Mouse (Mus musculus) liver, embryonic 14.5 days (tissue): Measurements from ENCODE around the gene Zfp954. TPM values are rescaled to one million over a fixed set of nuclear protein-coding genes. Genes with fewer than 3 reads are reported as not detected.
A peak's percentile ranks its signal among the peaks of the same experiment; 100 is the strongest.
"Not testable (repeated sequence)": the region's sequence is repeated elsewhere in the genome, so short reads cannot be mapped to it uniquely, and the experiment has no call there.

Experiments
- ATAC-seq: fragments of 200-750 bp; cut with Nextera tagmentation; 2 replicates; pipeline ENCODE4 v1.8.0; 2017; ENCODE audit warnings: moderate number of reproducible peaks, mild to moderate bottlenecking, moderate library complexity; ENCODE audit not compliant: insufficient read depth
- DNase-seq, 3 experiments: peaks; one replicate each; pipeline ENCODE4 v3.0.0-alpha.2; 2012 to 2013; ENCODE audit warnings: low read depth in 3 of 3, low spot score in 3 of 3
- H3K27ac ChIP-seq: fragments of 300-500 bp; sonication (generic); 2 replicates; pipeline ENCODE4 v1.5.1; 2014; ENCODE audit warnings: moderate library complexity, mild to moderate bottlenecking, control low read depth, inconsistent platforms
- H3K27me3 ChIP-seq: fragments of 300-500 bp; sonication (generic); 2 replicates; pipeline ENCODE4 v1.6.1; 2014; ENCODE audit warnings: mild to moderate bottlenecking, low read length, moderate library complexity; ENCODE audit not compliant: control insufficient read depth, insufficient read depth
- H3K36me3 ChIP-seq: fragments of 300-500 bp; sonication (generic); replicated peaks from 2 replicates; pipeline ENCODE4 v1.6.1; 2014; ENCODE audit warnings: low read depth; ENCODE audit not compliant: control insufficient read depth, insufficient read depth
- H3K4me1 ChIP-seq, 2 experiments: fragments of 200-500 bp in 1 of 2; fragments of 300-500 bp in 1 of 2; sonication (generic) in 1 of 2; replicated peaks; 2 replicates each; pipeline ENCODE4 v1.6.1; 2012 to 2014; ENCODE audit warnings: antibody characterized with exemption in 1 of 2, inconsistent platforms in 1 of 2, low read length in 1 of 2; ENCODE audit not compliant: control insufficient read depth in 2 of 2, insufficient read depth in 2 of 2
- H3K4me2 ChIP-seq: fragments of 300-500 bp; sonication (generic); 2 replicates; pipeline ENCODE4 v1.6.1; 2014; ENCODE audit warnings: low read depth, mild to moderate bottlenecking, control low read depth, moderate library complexity
- H3K4me3 ChIP-seq, 2 experiments: fragments of 200-500 bp in 1 of 2; fragments of 300-500 bp in 1 of 2; sonication (generic) in 1 of 2; 2 replicates each; pipeline ENCODE4 v1.5.1; 2012 to 2014; ENCODE audit warnings: low read depth in 2 of 2, low read length in 2 of 2, mild to moderate bottlenecking in 2 of 2, control low read depth in 1 of 2, inconsistent platforms in 1 of 2, moderate library complexity in 1 of 2; ENCODE audit not compliant: insufficient read depth in 1 of 2
- H3K9ac ChIP-seq: fragments of 300-500 bp; sonication (generic); replicated peaks from 2 replicates; pipeline ENCODE4 v1.6.1; 2014; ENCODE audit warnings: mild to moderate bottlenecking, control low read depth, moderate library complexity
- H3K9me3 ChIP-seq: fragments of 300-500 bp; sonication (generic); 2 replicates; pipeline ENCODE4 v1.6.1; 2016; ENCODE audit warnings: low read length, mixed read lengths; ENCODE audit not compliant: control insufficient read depth
- CTCF ChIP-seq: IDR thresholded peaks from 2 replicates; pipeline ENCODE4 v1.5.1; 2016; ENCODE audit warnings: antibody characterized with exemption, low read depth, control low read depth
- EP300 ChIP-seq: IDR thresholded peaks from 2 replicates; pipeline ENCODE4 v1.6.1; 2016; ENCODE audit warnings: antibody characterized with exemption, low read depth
- whole genome bisulfite sequencing: fragments of 180-500 bp; shearing (Covaris S2); extraction: QIAGEN DNeasy Blood & Tissue Kit; methylation state at CpG from one replicate; pipeline ENCODE4 v1.1.7; 2014; ENCODE audit not compliant: insufficient replicate concordance; 5-methylcytosine and 5-hydroxymethylcytosine counted together
- polyA plus RNA-seq, 2 experiments: library from polyadenylated mRNA; depleted of rRNA in 1 of 2; stranded (reverse) in 1 of 2; unstranded in 1 of 2; fragments of >200 nt; fragmentation: Nextera tagmentation in 1 of 2; extraction: Ambion mirVana in 1 of 2; gene quantifications; 2 replicates each; pipeline versions ENCODE4 v1.2.1 to v1.2.3; 2012 to 2014

The Zfp954 gene
- polyA plus RNA-seq (2012; rRNA removed) (2.6 and 3.0 TPM in 2 replicates), polyA plus RNA-seq (2014; fragmentation: Nextera tagmentation; extraction: Ambion mirVana) (5.0 and 5.6 TPM in 2 replicates)

GRCm38 (mm10) chr7:7120921-7121601, at the start of gene Zfp954:
Gene Zfp954, minus strand, starts transcription at chr7:7121488.
- no peaks in the 10 kb centered on the region for H3K9me3 ChIP-seq
- H3K4me1 ChIP-seq = peaks cover 0 to 5% of the 10 kb centered on the region in 2 experiments; a peak in 3 of 4 replicates
- no peaks in the 10 kb centered on the region for H3K27me3 ChIP-seq
- H3K9ac ChIP-seq = peak within 1 kb of the TSS; percentile 15
- H3K27ac ChIP-seq = no peak within 1 kb of the TSS
- no peaks in the 10 kb centered on the region for H3K36me3 ChIP-seq
- ATAC-seq (peak; percentile 92), DNase-seq (peak; percentile 67 to 72 (median 68))
- peak within 1 kb of the TSS; percentile 68 to 89 for H3K4me3 ChIP-seq
- peak within 1 kb of the TSS; percentile 65 for H3K4me2 ChIP-seq
- under 1% methylated on average over 30 of the region's 30 CpGs for WGBS
- TF ChIP-seq CTCF (peak; percentile 66), EP300 (no peak)

GRCm38 (mm10) chr7:7145991-7146608, 24.8 kb upstream of the Zfp954 start:
- Histone ChIP-seq H3K4me2 (no peak overlapping the region), H3K9me3 (no peaks in the 10 kb centered on the region), H3K4me1 (no peaks in the 10 kb centered on the region), H3K27me3 (no peaks in the 10 kb centered on the region), H3K27ac (no peak overlapping the region), H3K9ac (no peak overlapping the region), H3K36me3 (no peaks in the 10 kb centered on the region), H3K4me3 (no peak overlapping the region)
- ATAC-seq (no peak), DNase-seq (no peak)
- no peak for TF ChIP-seq CTCF
- 68% methylated on average over 15 of the region's 15 CpGs for WGBS

- Histone ChIP-seq H3K4me1 (no peaks in the 10 kb centered on the region), H3K4me3 (no peak overlapping the region), H3K9ac (no peak overlapping the region), H3K27ac (no peak overlapping the region), H3K36me3 (no peaks in the 10 kb centered on the region), H3K4me2 (no peak overlapping the region), H3K9me3 (no peaks in the 10 kb centered on the region), H3K27me3 (no peaks in the 10 kb centered on the region)
- TF ChIP-seq CTCF (no peak), EP300 (no peak)
- 64% methylated on average over 1 of the region's 1 CpGs for WGBS
- no peak for ATAC-seq
- DNase-seq = no peak
Observed at GRCm38 (mm10) chr7:7144215-7144614, 22.9 kb upstream of the Zfp954 start.

- peak; percentile 82 for ATAC-seq
- Histone ChIP-seq H3K36me3 (no peaks in the 10 kb centered on the region), H3K27ac (no peak within 1 kb of the TSS), H3K9me3 (no peaks in the 10 kb centered on the region), H3K4me1 (no peaks in the 10 kb centered on the region), H3K27me3 (no peaks in the 10 kb centered on the region), H3K4me2 (peak within 1 kb of the TSS; percentile 55), H3K4me3 (peak within 1 kb of the TSS; percentile 50 to 62), H3K9ac (peak within 1 kb of the TSS; percentile 23)
- 6% methylated on average over 16 of the region's 16 CpGs for WGBS
- peak in 1 of 3 experiments; percentile 9 for DNase-seq
- TF ChIP-seq CTCF = peak; percentile 44
- no peak for TF ChIP-seq EP300
Observed at GRCm38 (mm10) chr7:7136379-7136866, 15.1 kb upstream of the Zfp954 start, which contains the start of gene Zfp773. Gene Zfp773, minus strand, starts transcription at chr7:7136755.

GRCm38 (mm10) chr7:7132751-7133150, 11.5 kb upstream of the Zfp954 start:
- Histone ChIP-seq H3K4me1 (no peaks in the 10 kb centered on the region), H3K27ac (no peak overlapping the region), H3K9me3 (no peaks in the 10 kb centered on the region), H3K36me3 (no peaks in the 10 kb centered on the region), H3K27me3 (no peaks in the 10 kb centered on the region), H3K9ac (no peak overlapping the region), H3K4me2 (no peak overlapping the region), H3K4me3 (no peak overlapping the region)
- TF ChIP-seq EP300 (no peak), CTCF (no peak)
- 64% methylated on average over 8 of the region's 8 CpGs for WGBS
- ATAC-seq = no peak
- no peak for DNase-seq

GRCm38 (mm10) chr7:7130491-7131124, 9.3 kb upstream of the Zfp954 start:
- not testable (repeated sequence) for H3K9ac ChIP-seq, H3K4me1 ChIP-seq, H3K27me3 ChIP-seq, H3K27ac ChIP-seq, H3K4me3 ChIP-seq, ATAC-seq, H3K4me2 ChIP-seq, H3K36me3 ChIP-seq, H3K9me3 ChIP-seq, DNase-seq
- WGBS = 82% methylated on average over 14 of the region's 15 CpGs
